ENCODE assay signal across 17 mouse cellular contexts in genomic region chr5:24413042-24413693, GRCm38 (mm10). TPM values are rescaled to one million over a fixed set of nuclear protein-coding genes. Genes with fewer than 3 reads are reported as not detected.
DNase-seq lines count a peak whose midpoint lies in the region; ATAC-seq and TF ChIP-seq lines count a peak whose summit lies in the region.
"Had no signal": no experiment of that assay in that cellular context is flagged by ENCODE, and none has a peak within 500 bp of the region (broad histone marks: within the 10 kb centered on the region; RNA-seq: fewer than 3 reads in every experiment).

Gene Asic3 (plus strand): TSS chr5:24413392.

- H3K36me3 ChIP-seq in kidney, adult 2 months (ENCODE audit: control insufficient read depth, insufficient read depth, low read length), result no peaks in the 10 kb centered on the region
- H3K36me3 ChIP-seq in ES-E14 (ENCODE audit: control insufficient read depth, insufficient read depth, low read length, poor library complexity, severe bottlenecking), result peaks cover 5% of the 10 kb centered on the region; the same call in 1 of the 2 replicates
- H3K36me3 ChIP-seq in intestine, embryonic 15.5 days, result peaks cover 4% of the 10 kb centered on the region
- H3K36me3 ChIP-seq in limb, embryonic 11.5 days (ENCODE audit: control insufficient read depth, insufficient read depth, low read length), result no peaks in the 10 kb centered on the region
- 0 out of 2 replicates have a peak, but pooled peaks cover 8% of the 10 kb centered on the region for H3K36me3 ChIP-seq in forebrain, embryonic 13.5 days (ENCODE audit: poor library complexity, severe bottlenecking)

- no peak within 1 kb of the TSS for H3K4me3 ChIP-seq in kidney, adult 2 months (ENCODE audit: insufficient read depth, low read depth, low read length)
- H3K4me3 ChIP-seq in ES-E14 (ENCODE audit: insufficient read depth in 1 of 2, low read depth in 1 of 2, low read length in 2 of 2, poor library complexity in 1 of 2, severe bottlenecking in 1 of 2), result peak within 1 kb of the TSS in 1 of 2 experiments; percentile 50; a peak in 2 of 4 replicates
- H3K4me3 ChIP-seq in intestine, embryonic 15.5 days (replicated peaks), result no peak within 1 kb of the TSS
- no peak within 1 kb of the TSS for H3K4me3 ChIP-seq in limb, embryonic 11.5 days (ENCODE audit: low read depth, low read length)
- H3K4me3 ChIP-seq in forebrain, embryonic 13.5 days, result no peak within 1 kb of the TSS
- H3K4me3 ChIP-seq: heart, embryonic 15.5 days; layer of hippocampus, adult 2 months; midbrain, embryonic 13.5 days had no signal

- TF ChIP-seq CTCF in kidney, adult 2 months (conservative IDR thresholded peaks at IDR 0.05; ENCODE audit: insufficient read depth, insufficient read length, low read depth, low read length), result no peak

- ATAC-seq in intestine, embryonic 15.5 days, result peak; percentile 60
- 0 out of 2 replicates have a peak, but pooled peaks have one; percentile 10 for ATAC-seq in limb, embryonic 11.5 days (ENCODE audit: insufficient number of reproducible peaks, low FRiP score, low TSS enrichment, low read depth)
- ATAC-seq in forebrain, embryonic 13.5 days, result no peak
- ATAC-seq: hindbrain, embryonic 16.5 days; midbrain, embryonic 13.5 days had no signal

- H3K9me3 ChIP-seq in ES-E14 (ENCODE audit: control insufficient read depth, insufficient read depth, low read depth, low read length), result no peaks in the 10 kb centered on the region
- no peaks in the 10 kb centered on the region for H3K9me3 ChIP-seq in intestine, embryonic 15.5 days
- H3K9me3 ChIP-seq in limb, embryonic 11.5 days (ENCODE audit: control insufficient read depth, low read length), result no peaks in the 10 kb centered on the region
- no peaks in the 10 kb centered on the region for H3K9me3 ChIP-seq in forebrain, embryonic 13.5 days (replicated peaks)
- H3K9me3 ChIP-seq: heart, embryonic 15.5 days; midbrain, embryonic 13.5 days had no signal

- TF ChIP-seq POLR2A in kidney, adult 2 months (IDR thresholded peaks at IDR 0.05; ENCODE audit: low read depth, low read length), result no peak

- no peak within 1 kb of the TSS for H3K27ac ChIP-seq in kidney, adult 2 months (ENCODE audit: insufficient read depth, low read depth, low read length)
- no peak within 1 kb of the TSS for H3K27ac ChIP-seq in ES-E14 (ENCODE audit: insufficient read depth, low read depth, low read length, poor library complexity, severe bottlenecking)
- H3K27ac ChIP-seq in intestine, embryonic 15.5 days, result no peak within 1 kb of the TSS
- H3K27ac ChIP-seq in limb, embryonic 11.5 days (replicated peaks; ENCODE audit: low read depth, low read length), result no peak within 1 kb of the TSS
- no peak within 1 kb of the TSS for H3K27ac ChIP-seq in forebrain, embryonic 13.5 days
- H3K27ac ChIP-seq: heart, embryonic 15.5 days; layer of hippocampus, adult 2 months; midbrain, embryonic 13.5 days; stomach, postnatal 0 days had no signal

- H3K27me3 ChIP-seq in kidney, adult 2 months (replicated peaks; ENCODE audit: control insufficient read depth, insufficient read depth, low read length), result no peaks in the 10 kb centered on the region
- no peaks in the 10 kb centered on the region for H3K27me3 ChIP-seq in intestine, embryonic 15.5 days (replicated peaks)
- H3K27me3 ChIP-seq in limb, embryonic 11.5 days (ENCODE audit: control insufficient read depth, insufficient read depth, low read length), result no peaks in the 10 kb centered on the region; the same call in 1 of the 2 replicates
- H3K27me3 ChIP-seq in forebrain, embryonic 13.5 days, result 0 out of 2 replicates have a peak, but pooled peaks cover 10% of the 10 kb centered on the region

- in situ Hi-C loops in ES-E14 (cut with MboI; ENCODE audit: low sequenced_read_pairs in 2 of 2, unreplicated experiment in 2 of 2), result no loop called here

- H3K4me2 ChIP-seq in intestine, embryonic 15.5 days (replicated peaks), result 0 out of 2 replicates have a peak within 1 kb of the TSS, but pooled peaks have one; percentile 12
- no peak within 1 kb of the TSS; the same call in 1 of the 2 replicates for H3K4me2 ChIP-seq in limb, embryonic 11.5 days (ENCODE audit: low read depth, severe bottlenecking)
- H3K4me2 ChIP-seq in forebrain, embryonic 13.5 days, result no peak within 1 kb of the TSS
- H3K4me2 ChIP-seq: heart, embryonic 15.5 days; midbrain, embryonic 13.5 days had no signal

- H3K4me1 ChIP-seq in kidney, adult 2 months (ENCODE audit: control insufficient read depth, insufficient read depth, low read length), result no peaks in the 10 kb centered on the region
- no peaks in the 10 kb centered on the region; a peak in 1 of 4 replicates for H3K4me1 ChIP-seq in ES-E14 (ENCODE audit: control insufficient read depth in 2 of 2, insufficient read depth in 2 of 2, low read length in 2 of 2, poor library complexity in 1 of 2)
- H3K4me1 ChIP-seq in intestine, embryonic 15.5 days (replicated peaks), result peaks cover 14% of the 10 kb centered on the region
- peaks cover 6% of the 10 kb centered on the region; the same call in 1 of the 2 replicates for H3K4me1 ChIP-seq in limb, embryonic 11.5 days (ENCODE audit: control insufficient read depth, insufficient read depth, low read length)
- H3K4me1 ChIP-seq in forebrain, embryonic 13.5 days, result peaks cover 11% of the 10 kb centered on the region

- peak within 1 kb of the TSS; percentile 2 for H3K9ac ChIP-seq in ES-E14 (ENCODE audit: insufficient read depth, low read depth, low read length, poor library complexity, severe bottlenecking)
- H3K9ac ChIP-seq in intestine, embryonic 15.5 days, result no peak within 1 kb of the TSS
- 0 out of 2 replicates have a peak within 1 kb of the TSS, but pooled peaks have one; percentile 12 for H3K9ac ChIP-seq in limb, embryonic 11.5 days (ENCODE audit: low read length)
- no peak within 1 kb of the TSS; the same call in 1 of the 2 replicates for H3K9ac ChIP-seq in forebrain, embryonic 13.5 days
- H3K9ac ChIP-seq: heart, embryonic 15.5 days; midbrain, embryonic 13.5 days had no signal

- 26% methylated on average over 11 of the region's 11 CpGs for WGBS in kidney, adult 2 months
- WGBS in intestine, embryonic 15.5 days, result 35% methylated on average over 11 of the region's 11 CpGs
- 39% methylated on average over 11 of the region's 11 CpGs for WGBS in limb, embryonic 11.5 days
- WGBS in forebrain, embryonic 13.5 days, result 55% methylated on average over 11 of the region's 11 CpGs

- DNase-seq in kidney, adult 2 months, result peak; percentile 49
- DNase-seq in kidney, postnatal 14 days, result no peak
- DNase-seq in ES-E14 (ENCODE audit: low read depth, low spot score) (no peak), adipocyte (ENCODE audit: low spot score) (no peak)
- DNase-seq in limb, embryonic 11.5 days (ENCODE audit: low spot score), result no peak
- DNase-seq in left cerebral cortex, adult 9 months (ENCODE audit: low spot score in 2 of 2), result no peak
- DNase-seq: B cell, adult 2 months; cerebellum, adult 18-20 months; lung, adult 18-20 months; lung, postnatal 4 days had no signal

TF ChIP-seq in ES-E14, 5 proteins besides CTCF, POLR2A, EP300 and RAD21:
- TF ChIP-seq ZNF384 (IDR thresholded peaks at IDR 0.05; ENCODE audit: low read depth, low read length), result no peak
- TF ChIP-seq ZC3H11A (IDR thresholded peaks at IDR 0.05; ENCODE audit: borderline replicate concordance, low read depth, low read length), result no peak
- TF ChIP-seq MAFK (IDR thresholded peaks at IDR 0.05; ENCODE audit: insufficient read depth, low read depth, low read length), result no peak
- TF ChIP-seq CHD2 (IDR thresholded peaks at IDR 0.05; ENCODE audit: low read depth, low read length), result no peak
- no peak for TF ChIP-seq HCFC1 (IDR thresholded peaks at IDR 0.05; ENCODE audit: borderline replicate concordance, insufficient read depth, low read length)
TF ChIP-seq in ES-E14: peak in this region for 0.

RNA-seq across cellular contexts. Expression of gene Asic3, which starts in this region (rescaled TPM):
- polyA plus RNA-seq in kidney, adult 2 months (2012; rRNA removed), result 0.20 and 0.33 TPM in 2 replicates
- total RNA-seq in ES-E14 (2012; rRNA removed), result 0.40 and 0.90 TPM in 2 replicates
- polyA plus RNA-seq in intestine, embryonic 15.5 days (2015; fragmentation: Nextera tagmentation; extraction: Ambion mirVana), result 0.14 TPM in 1 of 2 replicates, not detected in the other
- 0.33 and 0.40 TPM in 2 replicates for polyA plus RNA-seq in limb, embryonic 11.5 days (2014; fragmentation: Nextera tagmentation; extraction: Ambion mirVana)
- polyA plus RNA-seq in forebrain, embryonic 13.5 days (2015; fragmentation: Nextera tagmentation; extraction: Ambion mirVana), result 0.24 TPM in 1 of 2 replicates, not detected in the other
- polyA plus RNA-seq: heart, embryonic 15.5 days; midbrain, embryonic 13.5 days; stomach, postnatal 0 days had no signal

Comparison
In these comparisons a context has a peak if more than half of its experiments do, and no peak if none do; other contexts are left out.
1. Peak in DNase-seq in kidney, adult 2 months; RNA of the gene not detected or under 1 TPM.
2. Peak in ATAC-seq and H3K4me2 ChIP-seq in intestine, embryonic 15.5 days; RNA of the gene not detected or under 1 TPM.
3. Peak in ATAC-seq and H3K9ac ChIP-seq in limb, embryonic 11.5 days; RNA of the gene not detected or under 1 TPM.